Mouse (Mus musculus): ENCODE results near the gene Gm8122.
"Not testable (repeated sequence)": the region's sequence is repeated elsewhere in the genome, so short reads cannot be mapped to it uniquely, and the experiment has no call there.

DNA sequence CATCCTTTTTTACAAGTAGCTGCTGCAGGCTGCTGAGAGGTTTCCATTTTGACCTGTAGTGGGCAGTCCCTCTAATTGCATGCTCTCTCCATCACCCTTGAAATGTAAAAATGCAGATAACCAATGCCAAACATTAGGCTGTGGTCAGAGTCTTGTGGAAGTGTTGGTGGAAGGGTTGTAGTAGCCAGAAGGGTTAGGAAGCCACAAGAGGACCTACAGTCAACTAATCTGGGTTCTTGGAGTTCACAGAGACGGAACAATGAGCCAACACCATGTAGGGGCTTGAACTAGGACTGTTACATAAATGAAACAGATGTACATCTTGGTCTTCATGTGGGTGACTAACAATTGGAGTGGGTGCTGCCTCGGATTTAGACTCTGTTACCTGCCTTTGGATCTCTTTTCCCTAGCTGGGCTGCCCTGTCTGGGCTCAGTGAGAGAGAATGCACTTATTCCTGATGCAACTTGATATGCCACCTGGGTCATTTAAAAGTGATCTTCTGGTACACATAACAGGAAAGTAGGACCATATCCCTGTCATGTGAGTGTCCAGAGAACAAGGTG is 33.5 kb upstream of the Gm8122 start:
- TF ChIP-seq MYOG (IDR thresholded peaks at IDR 0.05; ENCODE audit: control insufficient read depth, extremely low read depth, insufficient read length); CTCF (IDR thresholded peaks at IDR 0.05; ENCODE audit: control insufficient read depth, insufficient read depth, insufficient read length); MAX (IDR thresholded peaks at IDR 0.05); USF1 (IDR thresholded peaks at IDR 0.05; ENCODE audit: low read depth); FOSL1 (IDR thresholded peaks at IDR 0.05; ENCODE audit: insufficient read depth, low read length, poor library complexity, severe bottlenecking); CEBPB (IDR thresholded peaks at IDR 0.05; ENCODE audit: low read depth); MYOD1 (IDR thresholded peaks at IDR 0.05; ENCODE audit: control insufficient read depth, insufficient read length, low read depth): not testable (repeated sequence)
